Mouse (Mus musculus): Measurements from ENCODE around the gene Cutal.
"Not testable (repeated sequence)": the region's sequence is repeated elsewhere in the genome, so short reads cannot be mapped to it uniquely, and the experiment has no call there.

Cutal gene

DNA sequence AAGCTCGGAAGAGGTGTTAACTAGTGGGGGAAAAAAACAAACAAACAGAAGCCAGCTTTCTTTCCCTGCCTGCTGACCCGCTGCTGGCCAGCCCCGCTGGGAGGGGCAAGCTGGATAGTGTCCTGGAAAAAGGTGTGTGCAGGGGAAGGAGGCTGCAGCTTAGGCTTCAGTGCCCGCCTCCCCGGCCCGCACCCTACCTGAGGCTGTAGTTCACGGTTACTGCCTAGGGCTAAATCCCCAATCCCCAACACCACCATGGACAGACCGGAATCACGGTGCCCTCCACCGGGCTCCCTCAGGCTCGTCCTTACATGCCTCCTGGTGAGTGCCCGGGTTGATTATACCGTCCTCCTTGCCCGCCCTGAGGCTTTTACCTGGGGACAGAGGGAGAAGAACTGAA is at the start of gene Cutal:
Gene Cutal, plus strand, starts transcription at position 126 of the 400 bp plus-strand sequence.
- no peak for DNase-seq

DNA sequence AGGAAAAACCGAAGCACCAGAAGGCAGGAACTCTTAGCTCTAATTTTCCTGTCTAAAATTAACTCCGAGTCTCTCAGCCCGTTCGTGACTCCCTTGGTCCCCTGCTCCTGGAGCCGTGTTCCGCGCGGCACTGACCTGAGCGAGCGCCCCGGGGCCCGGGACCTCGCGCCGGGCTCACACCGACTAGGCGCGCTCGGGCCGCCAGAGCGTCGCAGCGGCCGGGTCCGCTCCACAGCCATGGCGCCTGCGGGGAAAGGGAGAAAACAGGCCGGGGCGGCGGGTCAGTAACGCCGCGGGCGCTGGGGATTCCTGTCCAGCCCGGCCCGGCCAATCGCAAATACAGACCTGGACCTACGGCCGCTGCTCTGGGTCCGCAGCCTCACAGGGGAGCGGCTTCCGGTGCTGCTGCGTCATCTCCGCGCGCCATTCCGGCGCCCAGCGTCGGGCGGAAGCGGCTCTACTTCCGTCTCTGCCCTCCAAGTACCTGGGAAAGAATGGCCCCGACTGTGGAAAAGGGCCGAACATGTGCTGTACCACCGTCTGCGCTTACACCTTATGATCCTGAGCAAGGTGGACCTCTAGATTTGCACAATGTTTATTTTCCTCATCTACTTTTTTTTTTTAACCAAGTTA is 48.3 kb upstream of the Cutal start, which contains the start of gene Fbxw2:
Gene Fbxw2, minus strand, starts transcription at position 485 of the 633 bp plus-strand sequence.
- DNase-seq: peak; percentile 91

DNA sequence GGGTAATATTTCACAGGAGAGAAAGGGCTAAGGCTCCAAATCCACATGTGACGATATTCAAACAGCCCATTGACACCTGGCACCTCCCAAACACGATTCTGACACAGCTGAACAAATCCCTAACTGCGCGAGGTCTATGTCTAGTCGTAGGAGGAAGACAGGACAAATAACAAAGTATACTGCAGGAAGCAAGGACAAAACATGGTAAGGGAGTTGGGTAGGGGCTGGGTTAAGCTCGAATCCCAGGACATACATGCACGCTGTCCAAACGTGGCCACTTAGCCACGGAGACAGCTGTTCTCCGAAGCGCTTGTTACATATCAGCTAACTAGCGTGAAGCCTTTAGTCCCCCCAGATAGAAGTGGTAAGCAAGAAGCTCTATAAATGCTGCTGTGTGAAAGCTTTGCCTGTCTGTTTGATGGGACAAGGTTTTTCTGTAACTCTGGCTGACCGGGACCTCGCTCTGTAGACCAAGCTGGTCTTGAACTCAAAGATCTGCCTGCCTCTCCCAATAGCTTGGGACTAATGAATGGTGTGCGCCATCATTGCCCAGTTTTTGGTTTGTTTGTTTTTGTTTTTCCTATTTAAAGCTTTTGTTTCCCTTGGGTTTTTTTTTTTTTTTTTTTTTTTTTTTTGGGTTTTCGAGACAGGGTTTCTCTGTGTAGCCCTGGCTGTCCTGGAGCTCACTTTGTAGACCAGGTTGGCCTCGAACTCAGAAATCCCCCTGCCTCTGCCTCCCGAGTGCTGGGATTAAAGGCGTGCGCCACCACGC is 47.5 kb upstream of the Cutal start:
- DNase-seq: no peak

DNA sequence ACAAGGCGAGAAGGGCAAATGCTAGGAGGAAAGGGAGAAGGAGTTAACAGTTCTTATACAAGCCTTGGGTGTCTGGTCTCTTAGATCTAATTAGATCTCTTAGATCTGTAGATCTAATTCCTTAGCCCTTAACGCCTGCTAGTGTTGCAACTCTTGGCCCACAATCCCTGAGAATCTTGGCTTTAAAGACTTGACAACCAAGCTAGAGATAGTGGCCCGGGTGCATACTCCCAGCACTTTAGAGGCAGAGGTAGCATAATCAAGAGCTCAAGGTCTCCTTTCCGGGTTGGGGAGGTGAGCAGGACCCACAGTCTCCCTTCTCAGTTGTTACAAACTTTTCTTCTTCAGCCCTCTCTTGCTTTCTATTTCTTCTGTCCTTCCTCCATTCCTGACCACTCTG is 46.6 kb upstream of the Cutal start:
- DNase-seq: no peak

DNA sequence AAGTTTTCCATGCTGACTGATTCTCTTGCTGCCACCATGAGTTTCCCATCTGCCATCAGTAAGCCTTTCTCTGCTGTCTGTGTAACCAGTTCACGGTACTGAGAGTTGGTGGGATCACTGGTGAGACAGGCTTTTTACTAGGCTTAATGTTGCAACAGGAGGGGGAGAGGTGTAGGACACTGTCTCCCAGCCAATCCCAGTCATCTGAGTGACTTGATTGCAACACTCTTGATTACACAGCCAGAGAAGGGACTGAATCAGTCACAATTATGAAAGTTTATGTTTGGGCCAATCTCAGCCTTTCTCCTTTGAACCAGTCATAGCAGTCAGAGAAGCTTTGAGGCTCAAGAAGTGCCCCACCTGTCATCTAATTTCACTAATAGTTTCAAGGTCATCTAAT is 46.2 kb upstream of the Cutal start:
- DNase-seq: no peak

DNA sequence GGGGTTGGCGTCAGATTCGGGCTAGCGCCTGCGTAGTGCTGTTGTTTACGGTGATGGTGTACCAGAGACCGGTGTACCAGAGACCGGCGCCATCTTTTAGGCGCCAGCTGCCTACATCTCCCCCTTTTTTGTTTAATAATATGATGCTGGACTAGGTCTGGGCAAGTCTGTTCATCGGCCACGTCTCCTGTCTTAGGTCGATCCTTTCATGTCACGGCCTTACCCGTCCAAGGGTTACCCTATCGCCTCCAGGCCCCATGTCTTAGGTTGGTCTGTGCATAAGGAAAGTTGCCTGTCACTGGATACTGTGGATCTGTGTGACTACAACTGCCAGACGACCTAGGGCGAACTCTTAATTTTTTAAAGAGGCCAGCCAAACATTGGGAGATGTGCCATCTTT is 44.1 kb upstream of the Cutal start:
- not testable (repeated sequence) for DNase-seq

DNA sequence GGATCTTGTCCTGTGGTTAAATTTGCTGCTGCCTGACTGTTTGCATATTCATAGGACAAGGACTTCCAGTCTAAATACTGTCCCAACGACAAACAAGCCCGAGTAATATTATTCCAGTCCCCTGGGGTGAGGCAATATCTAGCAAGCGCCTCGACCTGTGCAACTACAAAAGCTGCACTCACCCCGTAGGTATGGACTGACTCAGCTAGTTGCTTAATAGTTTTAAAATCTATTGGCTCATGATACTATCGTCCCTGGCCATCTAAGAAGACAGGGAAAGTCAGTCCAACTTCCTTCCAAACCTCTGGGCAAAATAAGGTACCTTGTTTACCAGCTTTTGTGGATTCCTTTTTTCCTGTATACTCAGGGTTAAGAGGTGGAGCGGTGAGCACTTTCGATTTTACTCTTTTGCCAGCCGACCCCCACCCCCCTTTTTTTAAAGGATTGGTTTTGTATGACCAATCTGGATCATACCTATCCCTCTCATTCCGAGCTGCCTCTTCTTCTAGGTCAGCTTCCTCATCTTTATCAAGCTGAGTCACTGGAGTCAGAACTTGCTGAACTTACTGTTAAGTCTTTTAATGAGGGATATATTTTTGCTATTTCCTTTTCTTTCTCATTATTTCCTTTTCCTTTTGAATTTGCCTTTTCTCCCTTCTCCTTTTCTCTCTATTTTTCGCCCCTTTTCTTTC is 41.3 kb upstream of the Cutal start, which contains the start of gene Gm34653:
Gene Gm34653, plus strand, starts transcription at position 242 of the 692 bp plus-strand sequence.
- not testable (repeated sequence) for DNase-seq

DNA sequence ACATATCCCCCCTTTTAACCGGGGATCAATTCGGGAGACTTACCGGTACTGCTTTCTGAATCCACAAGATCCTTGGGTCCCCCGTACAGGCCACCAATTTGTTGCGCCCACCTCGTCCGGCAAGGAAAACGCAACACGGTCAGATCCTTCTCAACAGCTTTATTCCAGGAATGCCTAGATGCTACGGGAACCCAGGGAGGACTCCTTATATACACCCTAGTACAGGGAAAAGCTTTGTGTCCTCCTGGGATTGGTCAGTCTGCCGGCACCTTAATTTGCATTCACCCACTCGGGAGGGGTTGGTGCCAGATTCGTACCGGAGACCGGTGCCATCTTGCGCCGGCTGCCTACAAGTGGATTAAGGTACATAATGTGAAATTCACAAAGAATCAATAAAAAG is 40.6 kb upstream of the Cutal start:
- no peak for DNase-seq

DNA sequence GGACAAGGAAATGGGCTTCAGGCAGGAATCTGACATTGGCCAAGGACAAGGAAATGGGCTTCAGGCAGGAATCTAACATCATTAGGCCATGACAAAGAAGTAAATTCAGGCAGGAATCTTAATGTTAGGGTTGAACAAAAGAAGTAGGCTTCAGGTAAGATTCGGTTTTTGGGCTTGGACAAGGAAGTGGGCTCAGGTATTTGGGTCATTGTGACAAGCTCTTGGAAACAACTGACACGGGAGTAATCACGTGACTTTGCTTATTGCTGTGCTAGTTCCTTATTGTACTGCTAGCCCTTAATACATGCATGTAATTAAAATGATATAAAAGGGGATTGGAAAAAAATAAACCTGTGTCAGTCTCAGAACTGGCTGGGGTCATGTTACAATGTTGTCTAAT is 38.5 kb upstream of the Cutal start:
- no peak for DNase-seq

DNA sequence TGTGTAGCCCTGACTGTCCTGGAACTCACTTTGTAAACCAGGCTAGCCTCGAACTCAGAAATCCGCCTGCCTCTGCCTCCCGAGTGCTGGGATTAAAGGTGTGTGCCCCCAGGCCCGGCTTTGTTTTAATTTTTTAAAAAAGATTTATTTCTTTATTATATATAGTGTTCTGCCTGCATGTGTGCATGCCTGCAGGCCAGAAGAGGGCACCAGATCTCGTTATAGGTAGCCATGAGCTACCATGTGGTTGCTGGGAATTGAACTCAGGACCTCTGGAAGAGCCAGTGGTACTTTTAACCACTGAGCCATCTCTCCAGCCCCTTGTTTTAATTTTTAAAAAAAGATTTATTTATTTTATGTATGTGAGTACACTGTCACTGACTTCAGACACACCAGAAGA is 34.1 kb upstream of the Cutal start:
- DNase-seq: not testable (repeated sequence)

DNA sequence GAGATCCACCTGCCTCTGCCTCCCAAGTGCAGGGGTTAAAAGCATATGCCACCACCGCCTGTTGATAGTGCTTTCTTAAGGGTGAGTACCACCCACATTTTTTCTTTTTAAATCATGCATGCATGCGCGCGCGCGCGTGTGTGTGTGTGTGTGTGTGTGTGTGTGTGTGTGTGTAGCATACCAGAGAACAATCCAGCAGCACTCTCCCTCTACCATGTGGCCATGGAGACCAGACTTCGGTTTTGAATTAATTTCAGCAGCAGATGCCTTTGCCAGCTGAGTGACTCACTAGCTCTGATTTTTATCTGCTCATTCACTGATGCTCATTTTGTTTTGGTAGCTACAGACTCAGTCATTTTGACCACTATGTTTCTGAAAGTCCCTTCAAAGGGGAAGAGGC is 32.5 kb upstream of the Cutal start:
- no peak for DNase-seq

DNA sequence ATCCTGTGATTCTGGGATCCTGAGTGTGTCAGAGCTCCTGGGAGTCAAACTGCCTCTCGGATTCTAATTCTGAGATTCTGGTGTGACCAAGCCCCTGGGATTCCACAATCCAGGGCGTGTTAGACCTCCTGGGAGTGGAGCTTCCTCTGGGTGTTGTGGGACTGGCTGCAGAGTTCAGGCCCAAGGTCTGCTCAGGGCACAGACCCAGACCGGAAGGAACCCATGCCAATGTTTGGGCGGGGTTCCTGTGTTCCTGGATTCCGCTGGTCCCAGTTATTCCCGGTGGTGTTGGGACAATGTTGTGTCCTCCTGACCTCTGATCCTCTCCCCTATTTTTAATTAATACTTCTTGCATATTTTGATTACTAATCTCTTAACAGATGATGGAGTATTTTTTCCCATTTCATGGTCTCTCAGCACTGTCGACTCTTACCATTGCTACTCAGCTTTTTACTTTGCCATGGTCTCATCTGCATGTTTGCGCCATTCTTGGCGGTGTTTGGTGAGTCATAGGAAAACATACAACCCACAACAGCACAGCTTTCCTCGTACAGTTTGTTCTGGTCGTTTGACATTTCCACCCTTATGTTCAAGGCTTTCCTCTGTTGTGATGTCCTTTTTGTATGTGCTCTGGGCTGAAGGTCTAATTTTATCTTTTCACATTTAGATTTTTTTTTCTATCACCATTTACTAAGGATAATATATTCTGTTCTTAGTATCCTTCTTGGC is 30.8 kb upstream of the Cutal start:
- DNase-seq: no peak

DNA sequence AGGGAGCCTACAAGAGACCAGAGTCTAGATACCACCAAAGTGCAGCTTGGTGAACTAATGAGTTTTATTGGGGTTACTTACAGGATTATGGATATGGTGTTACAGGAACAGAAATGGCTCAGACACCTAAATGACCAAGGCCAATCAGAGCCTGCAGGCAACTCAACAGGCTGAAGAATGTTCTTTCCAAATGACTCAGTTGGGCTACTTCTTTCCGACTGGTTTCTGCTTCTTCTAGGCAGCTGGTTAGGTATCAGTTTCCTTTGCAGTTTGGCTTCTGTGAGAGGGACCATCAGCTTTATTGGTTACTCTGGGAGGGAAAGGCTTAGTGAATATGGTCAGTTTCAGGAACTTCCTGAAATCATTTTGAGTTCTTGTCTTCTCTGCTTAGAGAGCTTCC is 26.5 kb upstream of the Cutal start:
- DNase-seq: no peak

DNA sequence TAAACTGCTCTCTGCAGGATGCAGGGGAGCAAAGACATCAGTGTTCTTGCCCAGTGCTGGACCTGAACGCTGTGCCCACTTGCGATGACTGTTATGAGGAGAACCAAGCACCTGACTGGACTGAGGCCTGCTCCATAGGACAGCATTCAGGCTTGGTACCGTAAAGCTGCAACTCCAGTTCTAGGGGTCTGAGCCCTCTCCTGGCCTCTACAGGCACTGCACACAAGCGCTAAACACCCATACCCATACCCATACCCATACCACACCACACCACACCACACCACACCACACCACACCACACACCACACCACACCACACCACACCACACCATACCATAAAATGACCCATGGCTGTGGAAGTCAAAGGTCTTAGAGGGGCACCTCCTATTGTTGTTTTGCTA is 18.9 kb upstream of the Cutal start:
- no peak for DNase-seq

DNA sequence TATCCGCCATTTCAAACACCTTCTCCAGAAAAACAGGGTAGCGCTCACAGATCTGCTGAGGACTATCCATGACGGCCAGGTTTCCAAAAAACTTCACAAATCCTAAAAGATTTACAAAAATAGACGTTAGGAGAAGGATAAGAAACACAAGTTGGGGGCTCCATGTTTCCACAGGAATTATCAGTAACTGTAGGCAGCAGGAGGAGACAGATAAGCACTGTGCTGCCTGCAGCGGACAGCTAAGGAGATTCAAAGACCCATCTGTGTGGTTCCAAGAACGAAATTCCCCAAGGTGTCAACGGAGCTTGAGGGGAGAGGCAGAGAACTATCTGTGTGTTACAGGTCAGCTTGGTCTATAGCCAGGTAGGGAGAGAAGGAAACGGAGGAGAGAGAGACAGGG is 16.5 kb upstream of the Cutal start:
- no peak for DNase-seq

DNA sequence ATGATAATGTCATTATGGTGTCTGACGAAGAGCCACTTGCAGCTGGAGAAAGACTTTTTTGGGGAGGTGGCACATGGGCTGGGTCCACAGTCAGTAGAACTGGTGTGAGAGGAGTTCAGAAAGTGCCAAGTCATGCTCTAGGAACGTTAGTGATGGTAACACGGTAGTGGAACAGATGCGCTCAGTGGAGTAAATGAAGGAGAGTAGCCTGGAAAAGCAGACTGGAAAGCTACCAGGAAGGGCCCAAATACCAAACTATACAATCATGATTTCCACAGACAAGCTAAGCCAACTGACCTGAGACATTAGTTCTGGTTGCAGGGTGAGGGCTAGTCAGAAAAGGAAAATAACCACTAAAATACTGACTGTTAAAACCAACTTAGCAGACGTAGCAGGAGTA is 4.5 kb upstream of the Cutal start:
- no peak for DNase-seq

DNA sequence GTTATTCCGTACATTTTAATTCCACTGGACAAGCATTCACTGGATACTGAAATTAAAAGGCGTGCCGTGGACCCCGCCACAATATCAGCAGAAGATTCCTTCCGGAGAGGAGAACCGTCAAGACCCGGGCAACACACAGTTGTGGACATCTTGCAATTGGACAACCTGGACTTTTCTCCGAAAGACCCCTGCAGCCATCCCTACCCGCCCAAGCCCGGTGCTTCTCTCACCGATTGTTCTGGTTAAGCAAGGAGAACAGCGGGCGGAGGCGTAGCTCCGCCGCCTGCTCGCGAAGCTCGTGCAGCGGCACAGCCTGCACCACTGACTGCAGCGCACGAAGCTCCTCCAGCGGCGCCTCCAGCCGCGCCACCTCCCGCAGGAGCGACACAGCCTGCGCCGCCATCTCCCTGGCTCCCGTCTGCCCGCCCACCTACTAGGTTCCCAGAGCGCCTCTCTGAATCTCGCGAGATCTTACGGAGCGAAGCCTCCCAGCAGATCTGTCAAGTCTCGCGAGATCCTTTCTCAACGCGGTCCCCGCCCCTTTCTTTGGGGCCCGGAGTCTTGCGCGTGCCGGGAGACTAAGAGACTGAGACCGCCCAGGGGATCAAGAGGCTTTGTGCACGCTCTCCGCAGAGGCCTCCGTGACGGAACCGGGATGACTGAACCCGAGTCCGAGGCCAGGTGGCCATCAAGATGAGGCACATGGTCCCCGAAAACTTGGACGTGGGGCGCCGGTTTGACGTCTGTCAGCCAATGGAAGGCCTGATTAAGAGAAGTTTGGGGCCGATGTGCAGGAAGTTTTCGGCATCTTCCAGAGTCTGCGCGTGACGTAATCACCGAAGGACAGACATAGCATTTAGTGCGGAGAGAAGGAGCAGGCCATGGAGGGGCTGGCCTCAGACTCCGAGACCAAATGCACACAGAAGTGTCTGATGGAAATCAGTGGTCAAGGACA is 3.4 kb upstream of the Cutal start:
- DNase-seq: peak; percentile 82

DNA sequence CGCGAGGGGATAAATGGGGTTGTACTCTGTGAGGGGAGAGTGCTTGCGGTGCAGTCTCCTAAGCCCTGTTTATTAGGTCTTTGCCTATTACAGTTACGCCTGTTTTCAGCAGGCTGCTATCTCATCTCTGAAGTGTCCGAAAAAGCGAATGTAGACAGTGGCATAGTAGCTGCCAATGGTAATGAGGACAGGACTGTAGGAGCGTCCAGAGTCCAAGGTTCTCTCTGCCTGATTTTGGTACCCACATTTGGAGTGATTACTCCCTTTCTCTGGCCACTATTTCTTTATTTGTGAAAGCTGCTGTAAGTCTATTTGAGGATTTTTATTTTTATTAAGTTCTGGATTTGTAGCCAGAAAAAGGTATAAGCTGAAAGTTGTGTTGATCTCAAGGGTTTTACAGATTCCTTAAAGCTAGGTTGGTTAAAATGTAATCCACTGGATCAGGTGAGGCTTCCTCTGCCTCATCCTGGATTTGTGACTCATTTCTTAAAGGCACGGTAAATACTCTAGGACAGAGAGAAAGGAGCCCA is 685 bp downstream of the Cutal start, which contains the start of gene Psmd5:
Gene Psmd5, minus strand, starts transcription at position 153 of the 530 bp plus-strand sequence.
- DNase-seq: no peak

DNA sequence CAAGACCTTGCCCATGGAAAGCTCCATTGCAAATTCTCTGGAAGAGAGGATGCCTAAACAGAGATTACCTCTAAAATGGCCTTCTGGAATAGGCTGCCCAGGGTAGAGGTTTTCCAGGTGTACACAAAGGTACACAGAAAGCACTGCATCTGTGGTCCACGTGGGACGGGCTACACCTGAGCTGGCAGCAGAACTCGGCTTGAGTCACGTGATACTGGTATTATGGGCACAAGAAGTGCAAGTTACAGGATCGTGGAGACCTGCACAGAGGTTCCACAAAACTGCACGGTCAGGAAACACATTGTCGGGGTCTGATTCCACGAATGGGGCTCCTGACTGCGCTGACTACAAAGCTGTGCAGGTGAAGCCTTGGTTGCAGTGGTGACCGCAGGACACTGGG is 5.9 kb downstream of the Cutal start:
- no peak for DNase-seq

DNA sequence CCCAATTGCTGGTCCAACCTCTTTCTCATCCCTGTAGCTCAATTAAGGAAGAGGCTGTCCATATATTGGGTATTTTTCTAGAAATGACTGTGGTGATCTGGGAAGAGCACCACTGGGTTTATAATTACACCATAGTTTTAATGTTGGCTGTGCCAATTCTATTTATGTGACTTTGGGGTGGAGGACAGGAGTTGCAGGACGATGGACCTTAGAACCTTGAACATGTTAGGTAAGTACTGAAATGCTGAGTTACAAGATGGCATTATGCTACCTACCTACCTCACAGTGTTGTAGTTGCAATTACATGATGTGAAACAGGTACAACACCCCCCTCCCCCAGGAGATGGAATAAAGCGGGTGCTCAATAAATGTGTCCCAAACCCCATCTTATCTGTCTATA is 8.6 kb downstream of the Cutal start:
- no peak for DNase-seq

DNA sequence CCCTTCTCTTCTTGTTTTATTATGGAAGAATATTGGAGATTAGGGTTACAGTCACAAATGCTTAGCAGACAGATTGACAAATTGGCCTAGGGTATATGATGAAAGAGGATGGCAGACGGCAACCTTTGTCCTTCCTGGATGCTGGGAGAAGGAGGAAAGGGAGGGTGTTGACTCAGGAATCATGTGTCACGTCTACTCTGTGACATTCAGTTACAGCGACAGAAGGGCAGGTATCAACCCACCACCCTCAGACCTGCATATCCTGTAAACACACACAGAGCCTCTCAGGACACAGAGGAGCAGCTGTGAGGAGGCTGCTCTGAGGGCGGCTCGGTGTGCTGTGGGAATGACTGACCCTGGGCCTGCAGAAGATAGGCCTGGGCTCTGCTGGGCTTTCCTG is 9.0 kb downstream of the Cutal start:
- DNase-seq: no peak

DNA sequence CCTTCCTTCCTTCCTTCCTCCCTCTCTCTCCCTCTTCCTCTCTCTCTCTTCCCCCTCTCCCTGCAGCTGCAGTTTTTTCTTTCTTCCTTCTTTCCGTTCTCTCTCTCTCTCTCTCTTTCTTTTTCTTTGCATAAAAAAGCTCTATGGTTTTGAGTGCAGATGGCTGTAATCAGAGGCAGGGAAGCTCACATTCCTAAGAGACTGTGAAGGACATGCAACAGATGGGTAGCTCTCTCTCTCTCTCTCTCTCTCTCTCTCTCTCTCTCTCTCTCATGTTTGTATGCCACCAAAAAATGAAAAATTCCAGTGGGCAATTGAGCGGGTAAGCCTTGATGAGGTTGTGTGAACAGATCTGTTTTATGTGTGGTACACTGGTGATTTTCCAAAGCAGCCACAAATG is 10.0 kb downstream of the Cutal start:
- DNase-seq: no peak

All from right cerebral cortex, postnatal 4 days (tissue).